Mouse (Mus musculus) stomach, postnatal 0 days (tissue): ENCODE results near the gene Pigs. TPM values are rescaled to one million over a fixed set of nuclear protein-coding genes. Genes with fewer than 3 reads are reported as not detected.

Experiments
- ATAC-seq: fragments of 200-750 bp; cut with Nextera tagmentation; 2 replicates; pipeline ENCODE4 v1.8.0; 2017; ENCODE audit not compliant: low FRiP score, low TSS enrichment
- DNase-seq: peaks from one replicate; pipeline ENCODE4 v3.0.0-alpha.2; 2016; ENCODE audit warnings: low spot score
- H3K27ac ChIP-seq: fragments of 300-500 bp; sonication (generic); replicated peaks from 2 replicates; pipeline ENCODE4 v1.5.1; 2014; ENCODE audit warnings: mild to moderate bottlenecking, control low read depth
- H3K27me3 ChIP-seq: fragments of 300-500 bp; sonication (generic); 2 replicates; pipeline ENCODE4 v1.6.1; 2014; ENCODE audit warnings: low read length; ENCODE audit not compliant: control insufficient read depth, insufficient read depth
- H3K36me3 ChIP-seq: fragments of 300-500 bp; sonication (generic); 2 replicates; pipeline ENCODE4 v1.6.1; 2014; ENCODE audit warnings: low read length, mixed read lengths; ENCODE audit not compliant: control insufficient read depth, insufficient read depth
- H3K4me1 ChIP-seq: fragments of 300-500 bp; sonication (generic); replicated peaks from 2 replicates; pipeline ENCODE4 v1.6.1; 2014; ENCODE audit warnings: antibody characterized with exemption; ENCODE audit not compliant: control insufficient read depth, insufficient read depth
- H3K4me2 ChIP-seq: fragments of 300-500 bp; sonication (generic); replicated peaks from 2 replicates; pipeline ENCODE4 v1.6.1; 2014; ENCODE audit warnings: low read depth, mild to moderate bottlenecking, control low read depth, moderate library complexity
- H3K4me3 ChIP-seq: fragments of 300-500 bp; sonication (generic); 2 replicates; pipeline ENCODE4 v1.5.1; 2014; ENCODE audit warnings: low read depth, low read length, control low read depth
- H3K9ac ChIP-seq: fragments of 300-500 bp; sonication (generic); 2 replicates; pipeline ENCODE4 v1.6.1; 2014; ENCODE audit warnings: mild to moderate bottlenecking, low read length, control low read depth, mixed read lengths
- H3K9me3 ChIP-seq: fragments of 300-500 bp; sonication (generic); 2 replicates; pipeline ENCODE4 v1.6.1; 2016; ENCODE audit warnings: low read length; ENCODE audit not compliant: control insufficient read depth
- CTCF ChIP-seq: IDR thresholded peaks from 2 replicates; pipeline ENCODE4 v1.5.1; 2016; ENCODE audit warnings: antibody characterized with exemption, low read depth, mild to moderate bottlenecking, moderate library complexity
- EP300 ChIP-seq: optimal IDR thresholded peaks from 2 replicates; pipeline ENCODE3; 2016; ENCODE audit warnings: antibody characterized with exemption
- WGBS: fragments of 180-500 bp; shearing (Covaris S2); extraction: QIAGEN DNeasy Blood & Tissue Kit; methylation state at CpG from one replicate; pipeline ENCODE4 v1.1.7; 2014; 5-methylcytosine and 5-hydroxymethylcytosine counted together
- polyA plus RNA-seq: library from polyadenylated mRNA; unstranded; fragments of >200 nt; fragmentation: Nextera tagmentation; extraction: Ambion mirVana; gene quantifications from 2 replicates; pipeline ENCODE4 v1.2.1, GENCODE M21; 2015

Gene Pigs
- polyA plus RNA-seq, 1 experiment from 2014 or later = 36.2 TPM

GRCm38 (mm10) chr11:78328512-78329056 is 369 bp downstream of the Pigs start:
- peak overlapping the region; percentile 97 for H3K4me2 ChIP-seq
- no peaks in the 10 kb centered on the region for H3K27me3 ChIP-seq
- ATAC-seq = peak; percentile 60
- H3K27ac ChIP-seq = no peak overlapping the region
- 0 out of 2 replicates have a peak, but pooled peaks cover under 1% of the 10 kb centered on the region for H3K36me3 ChIP-seq
- H3K9ac ChIP-seq = peak overlapping the region; percentile 86
- TF ChIP-seq EP300 (no peak), CTCF (no peak)
- peaks cover 5% of the 10 kb centered on the region; the same call in 1 of the 2 replicates for H3K4me1 ChIP-seq
- DNase-seq = no peak
- under 1% methylated on average over 39 of the region's 41 CpGs for WGBS
- no peaks in the 10 kb centered on the region for H3K9me3 ChIP-seq
- H3K4me3 ChIP-seq = peak overlapping the region; percentile 87

- Histone ChIP-seq H3K36me3 (peaks cover 4% of the 10 kb centered on the region), H3K9me3 (no peaks in the 10 kb centered on the region), H3K9ac (no peak overlapping the region), H3K4me1 (peaks cover 5% of the 10 kb centered on the region; the same call in 1 of the 2 replicates), H3K27me3 (no peaks in the 10 kb centered on the region), H3K4me2 (no peak overlapping the region), H3K27ac (no peak overlapping the region), H3K4me3 (no peak overlapping the region)
- no peak for ATAC-seq
- TF ChIP-seq CTCF = no peak
- WGBS = 96% methylated on average over 12 of the region's 12 CpGs
- no peak for DNase-seq
Observed at GRCm38 (mm10) chr11:78332676-78333075, 4.5 kb downstream of the Pigs start.

GRCm38 (mm10) chr11:78333992-78334391 is 5.8 kb downstream of the Pigs start:
- Histone ChIP-seq H3K9me3 (no peaks in the 10 kb centered on the region), H3K4me2 (no peak overlapping the region), H3K27ac (no peak overlapping the region), H3K36me3 (peaks cover 4% of the 10 kb centered on the region), H3K4me3 (no peak overlapping the region), H3K9ac (no peak overlapping the region), H3K4me1 (peaks cover 2% of the 10 kb centered on the region; the same call in 1 of the 2 replicates), H3K27me3 (no peaks in the 10 kb centered on the region)
- WGBS = 88% methylated on average over 5 of the region's 5 CpGs
- ATAC-seq = no peak
- DNase-seq = no peak
- TF ChIP-seq EP300 (no peak), CTCF (no peak)

- DNase-seq (no peak), ATAC-seq (no peak)
- no peak overlapping the region for H3K27ac ChIP-seq
- TF ChIP-seq CTCF (no peak), EP300 (no peak)
- H3K9me3 ChIP-seq = no peaks in the 10 kb centered on the region
- no peaks in the 10 kb centered on the region for H3K4me1 ChIP-seq
- H3K36me3 ChIP-seq = peaks cover 9% of the 10 kb centered on the region
- no peaks in the 10 kb centered on the region for H3K27me3 ChIP-seq
- no peak overlapping the region for H3K9ac ChIP-seq
- no peak overlapping the region for H3K4me3 ChIP-seq
- 95% methylated on average over 8 of the region's 8 CpGs for WGBS
- no peak overlapping the region for H3K4me2 ChIP-seq
Observed at GRCm38 (mm10) chr11:78337040-78337439, 8.8 kb downstream of the Pigs start.

- DNase-seq = no peak
- ATAC-seq = no peak
- Histone ChIP-seq H3K4me1 (no peaks in the 10 kb centered on the region), H3K36me3 (peaks cover 7% of the 10 kb centered on the region; the same call in 1 of the 2 replicates), H3K27me3 (no peaks in the 10 kb centered on the region), H3K9me3 (no peaks in the 10 kb centered on the region), H3K4me3 (no peak overlapping the region), H3K9ac (no peak overlapping the region), H3K27ac (no peak overlapping the region), H3K4me2 (no peak overlapping the region)
- 83% methylated on average over 12 of the region's 12 CpGs for WGBS
- TF ChIP-seq CTCF (no peak), EP300 (no peak)
Observed at GRCm38 (mm10) chr11:78341702-78342101, 13.5 kb downstream of the Pigs start.

- DNase-seq = peak; percentile 84
- H3K4me2 ChIP-seq = peak within 1 kb of the TSS; percentile 98
- no peaks in the 10 kb centered on the region for H3K4me1 ChIP-seq
- peak within 1 kb of the TSS; percentile 73 for H3K27ac ChIP-seq
- peaks cover 8% of the 10 kb centered on the region; the same call in 1 of the 2 replicates for H3K36me3 ChIP-seq
- H3K4me3 ChIP-seq = peak within 1 kb of the TSS; percentile 73
- H3K9me3 ChIP-seq = no peaks in the 10 kb centered on the region
- TF ChIP-seq EP300 (no peak), CTCF (no peak)
- H3K9ac ChIP-seq = peak within 1 kb of the TSS; percentile 85
- peak; percentile 83 for ATAC-seq
- WGBS = 2% methylated on average over 62 of the region's 66 CpGs
- H3K27me3 ChIP-seq = no peaks in the 10 kb centered on the region
Observed at GRCm38 (mm10) chr11:78343381-78344327, 15.4 kb downstream of the Pigs start, which contains the start of gene Unc119. Gene Unc119, plus strand, starts transcription at chr11:78343482.
